In the genomic region with DNA sequence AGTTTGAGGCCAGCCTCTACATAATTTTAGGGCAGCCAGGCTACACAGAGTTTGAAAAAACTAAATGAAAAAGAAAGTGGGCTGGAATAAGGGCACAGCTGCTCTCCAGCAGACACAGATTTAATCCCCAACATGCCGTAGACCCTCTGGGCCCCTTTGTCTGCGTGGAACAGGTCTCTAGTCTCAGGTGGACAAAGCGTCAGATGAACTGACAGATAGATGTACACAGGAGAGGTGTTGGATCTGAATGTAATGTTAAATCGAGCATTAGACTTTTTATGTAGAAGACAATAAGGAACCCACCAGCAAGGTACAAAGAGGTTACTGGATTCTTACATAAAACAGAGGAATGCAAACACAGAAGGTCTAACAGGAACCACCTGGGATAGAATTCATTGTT, we compare ENCODE assay signal across 27 mouse cellular contexts.
"Had no signal": no experiment of that assay in that cellular context is flagged by ENCODE, and none has a peak within 500 bp of the region (broad histone marks: within the 10 kb centered on the region; RNA-seq: fewer than 3 reads in every experiment).

No protein-coding gene starts in this region.

- H3K27ac ChIP-seq: heart, adult 2 months; heart, embryonic 13.5 days; heart, embryonic 15.5 days; hindbrain, embryonic 10.5 days; hindbrain, embryonic 13.5 days; hindbrain, embryonic 15.5 days; hindbrain, postnatal 0 days; kidney, embryonic 15.5 days; kidney, postnatal 0 days; layer of hippocampus, adult 2 months; left cerebral cortex, adult 2 months; limb, embryonic 13.5 days; limb, embryonic 15.5 days; liver, embryonic 12.5 days; liver, embryonic 14.5 days had no signal

- H3K9ac ChIP-seq: heart, embryonic 13.5 days; heart, embryonic 15.5 days; hindbrain, embryonic 13.5 days; hindbrain, embryonic 15.5 days; kidney, embryonic 15.5 days; limb, embryonic 13.5 days; limb, embryonic 15.5 days; liver, embryonic 12.5 days; liver, embryonic 14.5 days had no signal

- H3K4me2 ChIP-seq: heart, embryonic 11.5 days; heart, embryonic 13.5 days; heart, embryonic 15.5 days; hindbrain, embryonic 13.5 days; hindbrain, embryonic 15.5 days; kidney, embryonic 15.5 days; limb, embryonic 13.5 days; limb, embryonic 15.5 days; liver, embryonic 12.5 days had no signal

- H3K4me1 ChIP-seq: heart, embryonic 13.5 days; heart, embryonic 15.5 days; hindbrain, embryonic 10.5 days; hindbrain, embryonic 13.5 days; hindbrain, embryonic 15.5 days; kidney, embryonic 15.5 days; limb, embryonic 13.5 days; limb, embryonic 15.5 days; liver, embryonic 12.5 days had no signal

- ATAC-seq: hindbrain, postnatal 0 days; intestine, embryonic 16.5 days; liver, embryonic 12.5 days had no signal

- DNase-seq: gastrocnemius, postnatal 14 days; gastrocnemius, postnatal 36 days; heart, adult 2 months; heart, postnatal 14 days; heart, postnatal 36 days; kidney, adult 11 months; kidney, adult 2 months; kidney, adult 9 months; kidney, postnatal 14 days; kidney, postnatal 4 days; left cerebral cortex, postnatal 4 days had no signal

- H3K4me3 ChIP-seq: heart, adult 2 months; heart, embryonic 13.5 days; heart, embryonic 15.5 days; hindbrain, embryonic 10.5 days; hindbrain, embryonic 13.5 days; hindbrain, embryonic 15.5 days; kidney, embryonic 15.5 days; layer of hippocampus, adult 2 months; left cerebral cortex, adult 2 months; limb, embryonic 13.5 days; limb, embryonic 15.5 days; liver, embryonic 12.5 days had no signal

- H3K9me3 ChIP-seq: heart, embryonic 13.5 days; heart, embryonic 15.5 days; hindbrain, embryonic 10.5 days; hindbrain, embryonic 13.5 days; hindbrain, embryonic 15.5 days; kidney, embryonic 15.5 days; limb, embryonic 13.5 days; limb, embryonic 15.5 days; liver, embryonic 12.5 days had no signal

- H3K27me3 ChIP-seq: heart, embryonic 13.5 days; heart, embryonic 15.5 days; hindbrain, embryonic 13.5 days; hindbrain, embryonic 15.5 days; kidney, embryonic 15.5 days; limb, embryonic 13.5 days; limb, embryonic 15.5 days; liver, embryonic 12.5 days had no signal
